Mouse (Mus musculus) C2C12 (cell line): ENCODE data around the gene Radil.

Experiments
- CEBPB ChIP-seq: IDR thresholded peaks from one replicate; pipeline ENCODE4 v1.6.1; 2011; ENCODE audit warnings: low read depth, mild to moderate bottlenecking, control low read depth, moderate library complexity
- CTCF ChIP-seq: IDR thresholded peaks from one replicate; pipeline ENCODE4 v1.5.1; 2011; ENCODE audit not compliant: control insufficient read depth, insufficient read depth, insufficient read length
- MAX ChIP-seq: IDR thresholded peaks from one replicate; pipeline ENCODE4 v1.6.1; 2011; ENCODE audit warnings: mild to moderate bottlenecking, control low read depth
- MYOD1 ChIP-seq: IDR thresholded peaks from one replicate; pipeline ENCODE4 v1.6.1; 2011; ENCODE audit warnings: low read depth; ENCODE audit not compliant: control insufficient read depth, insufficient read length
- MYOG ChIP-seq: IDR thresholded peaks from one replicate; pipeline ENCODE4 v1.6.1; 2011; ENCODE audit not compliant: control insufficient read depth, insufficient read length; ENCODE audit errors: extremely low read depth
- USF1 ChIP-seq: IDR thresholded peaks from one replicate; pipeline ENCODE4 v1.6.1; 2011; ENCODE audit warnings: low read depth, mild to moderate bottlenecking, control low read depth, moderate library complexity

- TF ChIP-seq CTCF (no peak), CEBPB (no peak), MAX (no peak), MYOD1 (no peak), MYOG (no peak), USF1 (no peak)
Measured at GRCm38 (mm10) chr5:142546344-142546743, 4.6 kb downstream of the Radil start.
